Mouse (Mus musculus) heart, postnatal 10 days (tissue): Measurements from ENCODE around the gene Qpctl. TPM values are rescaled to one million over a fixed set of nuclear protein-coding genes. Genes with fewer than 3 reads are reported as not detected.

ENCODE experiments used
- DNase-seq, 2 experiments: peaks; one replicate each; pipeline ENCODE4 v3.0.0; 2021
- intact Hi-C: fragments of 180-260 bp; cut with DNase I; formaldehyde crosslinking; loops from one replicate; pipeline ENCODE4 v1.15.1; 2025
- total RNA-seq, 2 experiments: library from RNA; stranded (reverse); gene quantifications; 2 replicates each; pipeline ENCODE4 v1.2.3; 2021

The Qpctl gene
- total RNA-seq, result 1 to 10 TPM; 6.4 to 8.2 TPM

- peak; percentile 99 for DNase-seq
- intact Hi-C loops, result no loop called here
Observed at GRCm38 (mm10) chr7:19148875-19149541, at the start of gene Qpctl. Gene Qpctl, minus strand, starts transcription at chr7:19149291.

- no peak for DNase-seq
- intact Hi-C loops, result loop anchor here (2.0 kb wide), 1 partner anchor 19 kb away; no protein-coding TSS in a partner anchor
Observed at GRCm38 (mm10) chr7:19197985-19198384, 48.9 kb upstream of the Qpctl start.

GRCm38 (mm10) chr7:19196676-19197075 is 47.6 kb upstream of the Qpctl start:
- intact Hi-C loops, result loop anchor here (2.0 kb wide), 1 partner anchor 18 kb away; no protein-coding TSS in a partner anchor
- DNase-seq, result peak; percentile 34 to 67

- intact Hi-C loops, result no loop called here
- no peak for DNase-seq
Observed at GRCm38 (mm10) chr7:19194676-19195075, 45.6 kb upstream of the Qpctl start.

- intact Hi-C loops, result no loop called here
Observed at GRCm38 (mm10) chr7:19184758-19185157, 35.7 kb upstream of the Qpctl start.

GRCm38 (mm10) chr7:19184250-19184649 is 35.2 kb upstream of the Qpctl start:
- DNase-seq, result peak; percentile 53 to 58

More at GRCm38 (mm10) chr7:19184758-19185157, 35.7 kb upstream of the Qpctl start:
- DNase-seq, result peak in 1 of 2 experiments; percentile 45

GRCm38 (mm10) chr7:19180862-19181429 is 31.9 kb upstream of the Qpctl start:
- intact Hi-C loops, result no loop called here
- DNase-seq, result peak; percentile 52 to 63

More at GRCm38 (mm10) chr7:19184250-19184649, 35.2 kb upstream of the Qpctl start:
- intact Hi-C loops, result no loop called here

- intact Hi-C loops, result loop anchor here (2.0 to 5.0 kb wide), 4 partner anchors 17 to 162 kb away; partner anchors contain the start of genes Ercc1, Ppm1n and Rtn2
- no peak for DNase-seq
Observed at GRCm38 (mm10) chr7:19179936-19180335, 30.8 kb upstream of the Qpctl start.

- intact Hi-C loops, result loop anchor here (2.0 to 5.0 kb wide), 4 partner anchors 18 to 163 kb away; partner anchors contain the start of genes Ercc1, Ppm1n and Rtn2
- DNase-seq, result peak; percentile 72
Observed at GRCm38 (mm10) chr7:19179173-19179572, 30.1 kb upstream of the Qpctl start.

GRCm38 (mm10) chr7:19178443-19179092 is 29.5 kb upstream of the Qpctl start:
- intact Hi-C loops, result loop anchor here (1.0 to 5.0 kb wide), 5 partner anchors 18 to 164 kb away; partner anchors contain the start of genes Ercc1, Ppm1n and Rtn2
- peak; percentile 76 to 84 for DNase-seq

GRCm38 (mm10) chr7:19178035-19178434 is 28.9 kb upstream of the Qpctl start:
- DNase-seq, result no peak
- intact Hi-C loops, result loop anchor here (1.0 to 5.0 kb wide), 5 partner anchors 19 to 164 kb away; partner anchors contain the start of genes Ercc1, Ppm1n and Rtn2

GRCm38 (mm10) chr7:19177216-19177615 is 28.1 kb upstream of the Qpctl start:
- no peak for DNase-seq
- intact Hi-C loops, result loop anchor here (5.0 kb wide), 3 partner anchors 105 to 165 kb away; partner anchors contain the start of genes Ercc1, Ppm1n and Rtn2

GRCm38 (mm10) chr7:19176516-19176947 is 27.4 kb upstream of the Qpctl start:
- intact Hi-C loops, result loop anchor here (5.0 kb wide), 3 partner anchors 106 to 166 kb away; partner anchors contain the start of genes Ercc1, Ppm1n and Rtn2
- DNase-seq, result no peak

GRCm38 (mm10) chr7:19175708-19176515 is 26.8 kb upstream of the Qpctl start, which contains the start of gene Eml2:
Gene Eml2, plus strand, starts transcription at chr7:19176421.
- DNase-seq, result no peak

GRCm38 (mm10) chr7:19172874-19173273 is 23.8 kb upstream of the Qpctl start:
- peak; percentile 89 to 93 for DNase-seq
- intact Hi-C loops, result loop anchor here (1.0 kb wide), 1 partner anchor 16 kb away; no protein-coding TSS in a partner anchor

More at GRCm38 (mm10) chr7:19175708-19176515, 26.8 kb upstream of the Qpctl start, which contains the start of gene Eml2:
- intact Hi-C loops, result loop anchor here (5.0 kb wide), 3 partner anchors 106 to 166 kb away; partner anchors contain the start of genes Ercc1, Ppm1n and Rtn2

GRCm38 (mm10) chr7:19171831-19172230 is 22.7 kb upstream of the Qpctl start:
- intact Hi-C loops, result no loop called here

GRCm38 (mm10) chr7:19170142-19170541 is 21.1 kb upstream of the Qpctl start:
- DNase-seq, result peak; percentile 76 to 77
- intact Hi-C loops, result no loop called here

More at GRCm38 (mm10) chr7:19171831-19172230, 22.7 kb upstream of the Qpctl start:
- no peak for DNase-seq

- no peak for DNase-seq
- intact Hi-C loops, result no loop called here
Observed at GRCm38 (mm10) chr7:19169506-19169905, 20.4 kb upstream of the Qpctl start.

- intact Hi-C loops, result no loop called here
- no peak for DNase-seq
Observed at GRCm38 (mm10) chr7:19166990-19167389, 17.9 kb upstream of the Qpctl start.
